Mouse (Mus musculus) lung, postnatal 25 days (tissue): ENCODE data around the gene Cngb1.

Source experiments
- DNase-seq: peaks from one replicate; pipeline ENCODE4 v3.0.0; 2022; ENCODE audit warnings: low spot score

Cngb1 gene

GRCm38 (mm10) chr8:95195728-95196127 lies 110.7 kb downstream of the Cngb1 start:
- DNase-seq, result no peak

GRCm38 (mm10) chr8:95191497-95192175 lies 114.7 kb downstream of the Cngb1 start:
- DNase-seq, result no peak
